Mouse (Mus musculus) MEL (cell line): ENCODE measurements around the gene Sec16a. TPM values are rescaled to one million over a fixed set of nuclear protein-coding genes. Genes with fewer than 3 reads are reported as not detected.

Source experiments
- DNase-seq: peaks from one replicate; pipeline ENCODE4 v3.0.0; 2011; ENCODE audit warnings: low read depth, low spot score
- H3K27ac ChIP-seq: 2 replicates; pipeline ENCODE4 v1.5.1; 2012; ENCODE audit warnings: low read depth, mild to moderate bottlenecking, control low read depth, low read length, moderate library complexity; ENCODE audit not compliant: control insufficient read depth
- H3K27me3 ChIP-seq, 2 experiments: fragments of 150-350 bp in 1 of 2; sonication (generic) in 1 of 2; 2 replicates each; pipeline ENCODE4 v1.6.1; 2012; ENCODE audit warnings: low read length in 2 of 2, mild to moderate bottlenecking in 2 of 2, improper control_type of control experiment in 1 of 2, moderate library complexity in 1 of 2; ENCODE audit not compliant: insufficient read depth in 2 of 2, control insufficient read depth in 1 of 2
- H3K36me3 ChIP-seq, 2 experiments: 2 replicates each; pipeline ENCODE4 v1.6.1; 2012 to 2014; ENCODE audit warnings: low read length in 2 of 2, improper control_type of control experiment in 1 of 2, inconsistent platforms in 1 of 2, mild to moderate bottlenecking in 1 of 2; ENCODE audit not compliant: insufficient read depth in 2 of 2, control insufficient read depth in 1 of 2
- H3K4me1 ChIP-seq, 2 experiments: fragments of 150-350 bp in 1 of 2; sonication (generic) in 1 of 2; 2 replicates each; pipeline ENCODE4 v1.6.1; 2012; ENCODE audit warnings: low read length in 2 of 2, improper control_type of control experiment in 1 of 2, mild to moderate bottlenecking in 1 of 2; ENCODE audit not compliant: insufficient read depth in 2 of 2, control insufficient read depth in 1 of 2
- H3K4me3 ChIP-seq, 2 experiments: fragments of 150-350 bp in 1 of 2; sonication (generic) in 1 of 2; 2 replicates each; pipeline ENCODE4 v1.5.1; 2012; ENCODE audit warnings: low read depth in 2 of 2, low read length in 2 of 2, mild to moderate bottlenecking in 2 of 2, moderate library complexity in 2 of 2, control low read depth in 1 of 2, improper control_type of control experiment in 1 of 2; ENCODE audit not compliant: control insufficient read depth in 1 of 2, insufficient read depth in 1 of 2
- H3K79me2 ChIP-seq: 2 replicates; pipeline ENCODE4 v1.6.1; 2012; ENCODE audit warnings: mild to moderate bottlenecking, low read length, moderate library complexity; ENCODE audit not compliant: control insufficient read depth, poor library complexity, insufficient read depth
- H3K9ac ChIP-seq: 2 replicates; pipeline ENCODE4 v1.6.1; 2012; ENCODE audit warnings: low read depth, mild to moderate bottlenecking, control low read depth, low read length, moderate library complexity; ENCODE audit not compliant: control insufficient read depth, poor library complexity, severe bottlenecking
- H3K9me3 ChIP-seq: fragments of 150-350 bp; sonication (generic); replicated peaks from 2 replicates; pipeline ENCODE4 v1.6.1; 2012; ENCODE audit warnings: mild to moderate bottlenecking, low read length, improper control_type of control experiment, moderate library complexity; ENCODE audit not compliant: insufficient read depth
- CTCF ChIP-seq, 3 experiments: IDR thresholded peaks in 2 of 3; conservative IDR thresholded peaks in 1 of 3; 2 replicates each; pipeline ENCODE4 v1.5.1; 2011 to 2012; ENCODE audit warnings: low read length in 3 of 3, low read depth in 2 of 3, mild to moderate bottlenecking in 2 of 3, improper control_type of control experiment in 1 of 3, inconsistent platforms in 1 of 3, mixed read lengths in 1 of 3, moderate library complexity in 1 of 3; ENCODE audit not compliant: control insufficient read depth in 1 of 3, insufficient read depth in 1 of 3, poor library complexity in 1 of 3, severe bottlenecking in 1 of 3
- E2F4 ChIP-seq: IDR thresholded peaks from 2 replicates; pipeline ENCODE4 v1.6.1; 2011; ENCODE audit warnings: low read depth, low read length, improper control_type of control experiment, borderline replicate concordance
- ELF1 ChIP-seq: IDR thresholded peaks from 2 replicates; pipeline ENCODE4 v1.6.1; 2014; ENCODE audit warnings: low read depth, mild to moderate bottlenecking, inconsistent platforms, low read length, improper control_type of control experiment, moderate library complexity
- HCFC1 ChIP-seq: IDR thresholded peaks from 2 replicates; pipeline ENCODE4 v1.6.1; 2012; ENCODE audit warnings: low read depth, mild to moderate bottlenecking, inconsistent platforms, low read length, improper control_type of control experiment, moderate library complexity
- MAFK ChIP-seq: IDR thresholded peaks from 2 replicates; pipeline ENCODE4 v1.6.1; 2011; ENCODE audit warnings: low read depth, mild to moderate bottlenecking, low read length, improper control_type of control experiment, borderline replicate concordance
- MYB ChIP-seq: IDR thresholded peaks from 2 replicates; pipeline ENCODE4 v1.6.1; 2011; ENCODE audit warnings: mild to moderate bottlenecking, low read depth, low read length, improper control_type of control experiment
- MYC ChIP-seq: IDR thresholded peaks from 2 replicates; pipeline ENCODE4 v1.6.1; 2011; ENCODE audit warnings: low read depth, mild to moderate bottlenecking, low read length, improper control_type of control experiment, moderate library complexity
- NELFE ChIP-seq: IDR thresholded peaks from 2 replicates; pipeline ENCODE4 v1.6.1; 2011; ENCODE audit warnings: low read depth, low read length, improper control_type of control experiment
- POLR2A ChIP-seq, 2 experiments: IDR thresholded peaks; 2 replicates each; pipeline ENCODE4 v1.6.1; 2011 to 2012; ENCODE audit warnings: low read length in 2 of 2, mild to moderate bottlenecking in 2 of 2, control low read depth in 1 of 2, improper control_type of control experiment in 1 of 2, low read depth in 1 of 2, moderate library complexity in 1 of 2; ENCODE audit not compliant: control insufficient read depth in 1 of 2, insufficient read depth in 1 of 2, poor library complexity in 1 of 2
- POLR2AphosphoS2 ChIP-seq: IDR thresholded peaks from 2 replicates; pipeline ENCODE4 v1.6.1; 2011; ENCODE audit warnings: low read length, improper control_type of control experiment
- RAD21 ChIP-seq: IDR thresholded peaks from 2 replicates; pipeline ENCODE4 v1.6.1; 2011; ENCODE audit warnings: mild to moderate bottlenecking, low read depth, low read length, improper control_type of control experiment
- RCOR1 ChIP-seq: IDR thresholded peaks from 2 replicates; pipeline ENCODE4 v1.6.1; 2012; ENCODE audit warnings: low read depth, mild to moderate bottlenecking, inconsistent platforms, low read length, improper control_type of control experiment
- SIN3A ChIP-seq: IDR thresholded peaks from 2 replicates; pipeline ENCODE4 v1.6.1; 2012; ENCODE audit warnings: low read length, improper control_type of control experiment, inconsistent platforms
- SMC3 ChIP-seq: IDR thresholded peaks from 2 replicates; pipeline ENCODE4 v1.6.1; 2011; ENCODE audit warnings: low read depth, low read length, improper control_type of control experiment
- USF1 ChIP-seq: IDR thresholded peaks from 2 replicates; pipeline ENCODE4 v1.6.1; 2014; ENCODE audit warnings: low read depth, mild to moderate bottlenecking, inconsistent platforms, low read length, improper control_type of control experiment, moderate library complexity
- polyA plus RNA-seq, 2 experiments: library from polyadenylated mRNA; stranded (reverse) in 1 of 2; unstranded in 1 of 2; fragments of >175 nt in 1 of 2; fragments of >200 nt in 1 of 2; gene quantifications; 2 replicates each; pipeline versions ENCODE4 v1.2.1 to v1.2.4; 2012; ENCODE audit warnings: low replicate concordance in 2 of 2, low read depth in 1 of 2; ENCODE audit not compliant: insufficient read length in 2 of 2, insufficient read depth in 1 of 2, missing spikeins in 1 of 2
- total RNA-seq: library from RNA; depleted of rRNA; stranded (reverse); fragments of 300-350 nt; gene quantifications from 2 replicates; pipeline ENCODE4 v1.2.3, GENCODE M21; 2012

Gene Sec16a
- total and polyA plus RNA-seq, 3 experiments, result 20.3 to 38.0 TPM; not detected in 1

DNA sequence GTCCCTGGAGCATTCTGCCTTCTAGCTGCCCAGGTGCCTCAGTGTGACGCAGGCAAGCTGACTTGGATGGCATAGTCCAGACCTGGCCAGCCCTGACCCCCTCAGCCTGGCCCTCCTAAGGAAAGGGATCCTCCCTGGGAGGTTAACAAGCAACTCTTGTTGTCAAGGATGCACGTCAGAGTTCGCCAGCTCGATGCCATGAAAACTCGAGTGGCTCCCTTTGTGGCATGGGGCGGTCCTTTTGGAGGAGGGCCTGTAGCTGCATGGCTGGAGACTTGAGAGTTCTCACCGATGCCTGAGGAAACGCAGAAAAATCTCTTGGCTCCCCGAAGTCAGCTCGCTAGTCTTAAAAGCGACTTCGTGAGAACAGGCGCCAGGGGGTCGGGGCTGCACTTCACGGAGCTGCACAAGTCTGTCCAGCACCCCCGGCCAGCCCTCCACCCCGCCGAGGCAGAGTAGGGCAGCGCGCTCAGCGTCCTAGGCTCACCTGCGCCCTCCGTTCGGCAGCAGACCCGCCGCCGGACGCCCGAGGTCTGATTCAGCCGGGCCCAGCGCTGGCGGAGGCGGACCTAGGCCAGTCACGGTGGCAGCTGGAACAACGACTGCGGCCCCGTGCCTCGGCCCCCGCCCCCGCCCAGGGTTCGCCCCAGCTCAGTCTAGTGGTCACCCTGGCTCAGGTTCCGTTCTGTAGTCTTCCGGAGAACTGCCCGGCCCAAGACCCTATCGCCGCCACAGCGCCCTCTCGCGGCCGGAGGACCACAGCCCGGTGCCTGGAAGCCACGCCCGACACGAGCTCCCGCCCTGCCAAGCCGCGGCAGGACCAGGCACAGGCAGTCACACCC lies 36.3 kb downstream of the Sec16a start, which contains the start of gene Inpp5e:
TSS of gene Inpp5e (minus strand) at position 689 of the 842 bp plus-strand sequence.
- H3K36me3 ChIP-seq, result no peaks in the 10 kb centered on the region; a peak in 1 of 4 replicates
- H3K4me3 ChIP-seq, result peak within 1 kb of the TSS; percentile 74 to 83
- 0 out of 2 replicates have a peak within 1 kb of the TSS, but pooled peaks have one; percentile 8 for H3K27ac ChIP-seq
- peak within 1 kb of the TSS; percentile 85 for H3K9ac ChIP-seq
- no peaks in the 10 kb centered on the region for H3K27me3 ChIP-seq
- H3K9me3 ChIP-seq, result no peaks in the 10 kb centered on the region
- peak; percentile 82 for TF ChIP-seq HCFC1
- peak; percentile 68; the same call in 1 of the 2 replicates for TF ChIP-seq SIN3A
- TF ChIP-seq CTCF (IDR thresholded peaks at IDR 0.05 in 2 of 3, conservative IDR thresholded peaks at IDR 0.05 in 1 of 3; ENCODE audit: control insufficient read depth in 1 of 3, insufficient read depth in 1 of 3, low read depth in 2 of 3, low read length in 3 of 3, poor library complexity in 1 of 3, severe bottlenecking in 1 of 3), result peak; percentile 50 to 96 (median 89); a peak in 5 of 6 replicates
- TF ChIP-seq POLR2AphosphoS2, result peak; percentile 72; the same call in 1 of the 2 replicates
- TF ChIP-seq MYC, result no peak
- TF ChIP-seq NELFE, result peak; percentile 47
- TF ChIP-seq RAD21, result no peak
- TF ChIP-seq SMC3, result peak; percentile 40; the same call in 1 of the 2 replicates
- peak; percentile 74 for TF ChIP-seq ELF1
- no peak for TF ChIP-seq MYB
- TF ChIP-seq POLR2A (IDR thresholded peaks at IDR 0.05; ENCODE audit: control insufficient read depth in 1 of 2, insufficient read depth in 1 of 2, low read depth in 1 of 2, low read length in 2 of 2, poor library complexity in 1 of 2), result peak; percentile 62 to 76; a peak in 3 of 4 replicates
- H3K79me2 ChIP-seq, result peaks cover 18% of the 10 kb centered on the region
- H3K4me1 ChIP-seq, result peaks cover 1 to 19% of the 10 kb centered on the region in 2 experiments; a peak in 3 of 4 replicates
- peak; percentile 92 for DNase-seq

DNA sequence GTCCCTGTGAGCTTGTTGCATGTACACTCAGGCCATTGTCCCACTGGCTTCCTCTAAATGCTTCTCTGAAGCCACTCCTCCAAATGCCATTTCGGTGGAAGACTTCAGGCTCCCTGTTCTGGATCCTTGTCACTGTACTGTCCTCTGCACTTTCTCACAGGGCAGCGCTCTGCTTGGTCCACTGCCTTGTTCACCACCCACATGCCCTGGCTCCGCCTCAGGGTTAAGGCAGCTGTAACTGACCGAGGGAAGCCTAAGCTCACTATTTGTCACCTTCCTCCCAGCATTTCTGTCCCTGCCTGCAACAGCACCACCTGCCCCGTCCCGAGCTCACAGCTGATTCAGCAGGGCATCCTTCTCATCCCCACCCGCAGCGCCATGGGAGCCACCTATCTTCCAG lies 41.7 kb downstream of the Sec16a start:
- H3K36me3 ChIP-seq, result no peaks in the 10 kb centered on the region; a peak in 2 of 4 replicates
- TF ChIP-seq MAFK, result no peak
- no peak for TF ChIP-seq USF1
- TF ChIP-seq RCOR1, result no peak
- no peak for TF ChIP-seq SMC3
- no peak for TF ChIP-seq E2F4

More for the DNA sequence above, 41.7 kb downstream of the Sec16a start:
- peaks cover 1 to 15% of the 10 kb centered on the region in 2 experiments; a peak in 3 of 4 replicates for H3K4me1 ChIP-seq
- peaks cover 12% of the 10 kb centered on the region for H3K79me2 ChIP-seq
- H3K9ac ChIP-seq, result no peak overlapping the region
- no peak overlapping the region for H3K27ac ChIP-seq
- no peak overlapping the region for H3K4me3 ChIP-seq
- DNase-seq, result no peak
- no peaks in the 10 kb centered on the region for H3K27me3 ChIP-seq
- H3K9me3 ChIP-seq, result no peaks in the 10 kb centered on the region
